Mouse (Mus musculus) liver, embryonic 14.5 days (tissue): ENCODE results near the gene Cacna1d. TPM values are rescaled to one million over a fixed set of nuclear protein-coding genes. Genes with fewer than 3 reads are reported as not detected.

Experiments
- ATAC-seq: fragments of 200-750 bp; cut with Nextera tagmentation; 2 replicates; pipeline ENCODE4 v1.8.0; 2017; ENCODE audit warnings: moderate number of reproducible peaks, mild to moderate bottlenecking, moderate library complexity; ENCODE audit not compliant: insufficient read depth
- DNase-seq, 3 experiments: peaks; one replicate each; pipeline ENCODE4 v3.0.0-alpha.2; 2012 to 2013; ENCODE audit warnings: low read depth in 3 of 3, low spot score in 3 of 3
- H3K27ac ChIP-seq: fragments of 300-500 bp; sonication (generic); 2 replicates; pipeline ENCODE4 v1.5.1; 2014; ENCODE audit warnings: moderate library complexity, mild to moderate bottlenecking, control low read depth, inconsistent platforms
- H3K27me3 ChIP-seq: fragments of 300-500 bp; sonication (generic); 2 replicates; pipeline ENCODE4 v1.6.1; 2014; ENCODE audit warnings: mild to moderate bottlenecking, low read length, moderate library complexity; ENCODE audit not compliant: control insufficient read depth, insufficient read depth
- H3K36me3 ChIP-seq: fragments of 300-500 bp; sonication (generic); replicated peaks from 2 replicates; pipeline ENCODE4 v1.6.1; 2014; ENCODE audit warnings: low read depth; ENCODE audit not compliant: control insufficient read depth, insufficient read depth
- H3K4me1 ChIP-seq, 2 experiments: fragments of 200-500 bp in 1 of 2; fragments of 300-500 bp in 1 of 2; sonication (generic) in 1 of 2; replicated peaks; 2 replicates each; pipeline ENCODE4 v1.6.1; 2012 to 2014; ENCODE audit warnings: antibody characterized with exemption in 1 of 2, inconsistent platforms in 1 of 2, low read length in 1 of 2; ENCODE audit not compliant: control insufficient read depth in 2 of 2, insufficient read depth in 2 of 2
- H3K4me2 ChIP-seq: fragments of 300-500 bp; sonication (generic); 2 replicates; pipeline ENCODE4 v1.6.1; 2014; ENCODE audit warnings: low read depth, mild to moderate bottlenecking, control low read depth, moderate library complexity
- H3K4me3 ChIP-seq, 2 experiments: fragments of 200-500 bp in 1 of 2; fragments of 300-500 bp in 1 of 2; sonication (generic) in 1 of 2; 2 replicates each; pipeline ENCODE4 v1.5.1; 2012 to 2014; ENCODE audit warnings: low read depth in 2 of 2, low read length in 2 of 2, mild to moderate bottlenecking in 2 of 2, control low read depth in 1 of 2, inconsistent platforms in 1 of 2, moderate library complexity in 1 of 2; ENCODE audit not compliant: insufficient read depth in 1 of 2
- H3K9ac ChIP-seq: fragments of 300-500 bp; sonication (generic); replicated peaks from 2 replicates; pipeline ENCODE4 v1.6.1; 2014; ENCODE audit warnings: mild to moderate bottlenecking, control low read depth, moderate library complexity
- H3K9me3 ChIP-seq: fragments of 300-500 bp; sonication (generic); 2 replicates; pipeline ENCODE4 v1.6.1; 2016; ENCODE audit warnings: low read length, mixed read lengths; ENCODE audit not compliant: control insufficient read depth
- CTCF ChIP-seq: IDR thresholded peaks from 2 replicates; pipeline ENCODE4 v1.5.1; 2016; ENCODE audit warnings: antibody characterized with exemption, low read depth, control low read depth
- EP300 ChIP-seq: IDR thresholded peaks from 2 replicates; pipeline ENCODE4 v1.6.1; 2016; ENCODE audit warnings: antibody characterized with exemption, low read depth
- WGBS: fragments of 180-500 bp; shearing (Covaris S2); extraction: QIAGEN DNeasy Blood & Tissue Kit; methylation state at CpG from one replicate; pipeline ENCODE4 v1.1.7; 2014; ENCODE audit not compliant: insufficient replicate concordance; 5-methylcytosine and 5-hydroxymethylcytosine counted together
- polyA plus RNA-seq, 2 experiments: library from polyadenylated mRNA; depleted of rRNA in 1 of 2; stranded (reverse) in 1 of 2; unstranded in 1 of 2; fragments of >200 nt; fragmentation: Nextera tagmentation in 1 of 2; extraction: Ambion mirVana in 1 of 2; gene quantifications; 2 replicates each; pipeline versions ENCODE4 v1.2.1 to v1.2.3; 2012 to 2014

Gene Cacna1d
- polyA plus RNA-seq, 2 experiments: 0.17 TPM

GRCm38 (mm10) chr14:30515931-30516723, 24.9 kb upstream of the Cacna1d start:
- H3K27ac ChIP-seq: no peak overlapping the region
- H3K4me3 ChIP-seq: no peak overlapping the region
- H3K27me3 ChIP-seq: no peaks in the 10 kb centered on the region
- H3K4me1 ChIP-seq: peaks cover 0 to 5% of the 10 kb centered on the region in 2 experiments; a peak in 2 of 4 replicates
- 67% methylated on average over 13 of the region's 13 CpGs for WGBS
- no peak overlapping the region for H3K4me2 ChIP-seq
- TF ChIP-seq CTCF: peak; percentile 66
- peak; percentile 30; the same call in 1 of the 2 replicates for TF ChIP-seq EP300
- no peak overlapping the region for H3K9ac ChIP-seq
- H3K9me3 ChIP-seq: no peaks in the 10 kb centered on the region
- DNase-seq (peak in 2 of 3 experiments; percentile 13 to 22), ATAC-seq (peak; percentile 74)
- H3K36me3 ChIP-seq: peaks cover 13% of the 10 kb centered on the region

GRCm38 (mm10) chr14:30512896-30513295, 21.6 kb upstream of the Cacna1d start:
- DNase-seq (peak in 1 of 3 experiments; percentile 2), ATAC-seq (no peak)
- peaks cover 9% of the 10 kb centered on the region for H3K36me3 ChIP-seq
- H3K27ac ChIP-seq: no peak overlapping the region
- H3K9ac ChIP-seq: no peak overlapping the region
- H3K4me2 ChIP-seq: no peak overlapping the region
- no peak for TF ChIP-seq EP300
- WGBS: 65% methylated on average over 5 of the region's 5 CpGs
- H3K9me3 ChIP-seq: no peaks in the 10 kb centered on the region
- no peak overlapping the region for H3K4me3 ChIP-seq
- H3K27me3 ChIP-seq: no peaks in the 10 kb centered on the region
- H3K4me1 ChIP-seq: peaks cover 0 to 5% of the 10 kb centered on the region in 2 experiments; a peak in 2 of 4 replicates

GRCm38 (mm10) chr14:30510214-30510763, 19.0 kb upstream of the Cacna1d start:
- H3K4me1 ChIP-seq: no peaks in the 10 kb centered on the region
- no peak overlapping the region for H3K4me3 ChIP-seq
- TF ChIP-seq CTCF (no peak), EP300 (no peak)
- H3K27ac ChIP-seq: no peak overlapping the region
- ATAC-seq: no peak
- no peak for DNase-seq
- no peaks in the 10 kb centered on the region for H3K9me3 ChIP-seq
- WGBS: 86% methylated on average over 6 of the region's 6 CpGs
- H3K27me3 ChIP-seq: no peaks in the 10 kb centered on the region
- H3K36me3 ChIP-seq: peaks cover 17% of the 10 kb centered on the region
- no peak overlapping the region for H3K9ac ChIP-seq
- no peak overlapping the region for H3K4me2 ChIP-seq

GRCm38 (mm10) chr14:30504990-30505389, 13.7 kb upstream of the Cacna1d start:
- Histone ChIP-seq H3K27me3 (no peaks in the 10 kb centered on the region), H3K4me2 (no peak overlapping the region), H3K4me1 (no peaks in the 10 kb centered on the region), H3K9ac (no peak overlapping the region), H3K9me3 (no peaks in the 10 kb centered on the region), H3K36me3 (peaks cover 17% of the 10 kb centered on the region), H3K27ac (no peak overlapping the region), H3K4me3 (no peak overlapping the region)
- WGBS: 77% methylated on average over 5 of the region's 5 CpGs
- no peak for TF ChIP-seq EP300
- TF ChIP-seq CTCF: no peak
- ATAC-seq (no peak), DNase-seq (no peak)

GRCm38 (mm10) chr14:30498202-30498601, 6.9 kb upstream of the Cacna1d start:
- H3K36me3 ChIP-seq: no peaks in the 10 kb centered on the region; the same call in 1 of the 2 replicates
- TF ChIP-seq EP300 (no peak), CTCF (no peak)
- no peak overlapping the region for H3K9ac ChIP-seq
- H3K4me2 ChIP-seq: no peak overlapping the region
- DNase-seq: no peak
- no peaks in the 10 kb centered on the region for H3K27me3 ChIP-seq
- H3K4me3 ChIP-seq: no peak overlapping the region
- 71% methylated on average over 2 of the region's 2 CpGs for WGBS
- no peak for ATAC-seq
- 0 out of 4 replicates have a peak, but pooled peaks cover 0 to under 1% of the 10 kb centered on the region in 2 experiments for H3K4me1 ChIP-seq
- no peak overlapping the region for H3K27ac ChIP-seq
- no peaks in the 10 kb centered on the region for H3K9me3 ChIP-seq
